ENCODE assay signal across 27 mouse cellular contexts in the genomic region with DNA sequence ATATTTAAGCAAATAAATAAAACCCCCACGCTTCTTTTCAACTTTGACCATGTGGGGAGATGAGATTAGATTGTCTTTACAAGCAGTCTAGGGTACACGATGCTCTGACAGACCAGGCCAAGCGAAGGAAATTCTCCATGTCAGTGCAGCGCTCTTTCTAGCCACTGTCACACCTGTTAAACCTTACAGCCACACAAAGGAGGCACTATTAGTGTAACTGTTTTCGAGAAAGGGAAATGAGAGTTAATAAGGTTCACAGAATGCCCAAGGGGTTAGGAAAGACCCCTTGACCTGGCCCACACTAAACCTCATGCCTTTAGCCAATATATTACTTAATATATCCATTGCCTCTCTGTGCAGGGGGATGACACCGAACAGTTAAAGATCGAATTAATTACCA. TPM values are rescaled to one million over a fixed set of nuclear protein-coding genes. Genes with fewer than 3 reads are reported as not detected.
DNase-seq lines count a peak whose midpoint lies in the region; ATAC-seq and TF ChIP-seq lines count a peak whose summit lies in the region.
"Had no signal": no experiment of that assay in that cellular context is flagged by ENCODE, and none has a peak within 500 bp of the region (broad histone marks: within the 10 kb centered on the region; RNA-seq: fewer than 3 reads in every experiment).

No protein-coding gene starts in this region.

- no peaks in the 10 kb centered on the region for H3K27me3 ChIP-seq in hindbrain, embryonic 12.5 days
- peaks cover 20% of the 10 kb centered on the region; the same call in 1 of the 2 replicates for H3K27me3 ChIP-seq in hindbrain, embryonic 10.5 days (ENCODE audit: insufficient read depth, poor library complexity, severe bottlenecking)
- H3K27me3 ChIP-seq in CH12.LX (replicated peaks), result no peaks in the 10 kb centered on the region
- no peaks in the 10 kb centered on the region for H3K27me3 ChIP-seq in forebrain, embryonic 16.5 days (replicated peaks; ENCODE audit: control insufficient read depth, insufficient read depth, low read length)
- H3K27me3 ChIP-seq: heart, embryonic 15.5 days; neural tube, embryonic 13.5 days had no signal

- no peaks in the 10 kb centered on the region for H3K79me2 ChIP-seq in CH12.LX (replicated peaks; ENCODE audit: control insufficient read depth, extremely low read depth, insufficient read depth, poor library complexity, severe bottlenecking)

- peak; percentile 29 for ATAC-seq in hindbrain, embryonic 12.5 days (ENCODE audit: low FRiP score)
- no peak for ATAC-seq in forebrain, embryonic 16.5 days
- ATAC-seq: liver, postnatal 0 days; lung, postnatal 0 days had no signal

- H3K4me2 ChIP-seq in hindbrain, embryonic 12.5 days (replicated peaks), result no peak overlapping the region
- H3K4me2 ChIP-seq in CH12.LX (ENCODE audit: insufficient read depth, low read depth, poor library complexity, severe bottlenecking), result 0 out of 2 replicates have a peak overlapping the region, but pooled peaks have one; percentile 31
- H3K4me2 ChIP-seq in forebrain, embryonic 16.5 days (ENCODE audit: low read length), result no peak overlapping the region
- H3K4me2 ChIP-seq: heart, embryonic 15.5 days; neural tube, embryonic 13.5 days had no signal

- H3K4me1 ChIP-seq in hindbrain, embryonic 12.5 days, result peaks cover 9% of the 10 kb centered on the region; the same call in 1 of the 2 replicates
- peaks cover 19% of the 10 kb centered on the region for H3K4me1 ChIP-seq in hindbrain, embryonic 10.5 days (replicated peaks)
- peaks cover 14 to 43% of the 10 kb centered on the region in 2 experiments for H3K4me1 ChIP-seq in CH12.LX (ENCODE audit: control insufficient read depth in 1 of 2, insufficient read depth in 2 of 2)
- H3K4me1 ChIP-seq in forebrain, embryonic 16.5 days (replicated peaks; ENCODE audit: control insufficient read depth, insufficient read depth, low read length), result peaks cover 5% of the 10 kb centered on the region; the same call in 1 of the 2 replicates
- H3K4me1 ChIP-seq: heart, embryonic 15.5 days had no signal

- no peak overlapping the region for H3K4me3 ChIP-seq in hindbrain, embryonic 12.5 days
- H3K4me3 ChIP-seq in hindbrain, embryonic 10.5 days, result no peak overlapping the region
- H3K4me3 ChIP-seq in CH12.LX (replicated peaks in 1 of 3; ENCODE audit: low read depth in 2 of 3, low read length in 2 of 3, poor library complexity in 1 of 3), result no peak overlapping the region
- H3K4me3 ChIP-seq in forebrain, embryonic 16.5 days (replicated peaks; ENCODE audit: low read length), result no peak overlapping the region
- H3K4me3 ChIP-seq: heart, embryonic 15.5 days; midbrain, embryonic 10.5 days; neural tube, embryonic 13.5 days had no signal

- no peaks in the 10 kb centered on the region for H3K36me3 ChIP-seq in hindbrain, embryonic 12.5 days
- no peaks in the 10 kb centered on the region for H3K36me3 ChIP-seq in hindbrain, embryonic 10.5 days
- H3K36me3 ChIP-seq in CH12.LX (replicated peaks in 1 of 2; ENCODE audit: control insufficient read depth in 1 of 2, insufficient read depth in 1 of 2, low read length in 1 of 2), result no peaks in the 10 kb centered on the region
- H3K36me3 ChIP-seq in forebrain, embryonic 16.5 days (ENCODE audit: control insufficient read depth, insufficient read depth), result no peaks in the 10 kb centered on the region
- H3K36me3 ChIP-seq: heart, embryonic 15.5 days; midbrain, embryonic 10.5 days had no signal

- no peak for TF ChIP-seq CTCF in CH12.LX (conservative IDR thresholded peaks at IDR 0.05 in 1 of 2, IDR thresholded peaks at IDR 0.05 in 1 of 2; ENCODE audit: low read depth in 2 of 2, low read length in 2 of 2)

- no peak overlapping the region for H3K27ac ChIP-seq in hindbrain, embryonic 12.5 days
- no peak overlapping the region for H3K27ac ChIP-seq in hindbrain, embryonic 10.5 days
- H3K27ac ChIP-seq in CH12.LX (ENCODE audit: insufficient read depth, low read depth), result no peak overlapping the region
- H3K27ac ChIP-seq in forebrain, embryonic 16.5 days (ENCODE audit: low read length), result no peak overlapping the region
- H3K27ac ChIP-seq: heart, embryonic 15.5 days; macrophage; neural tube, embryonic 13.5 days; stomach, postnatal 0 days had no signal

- no peak overlapping the region for H3K9ac ChIP-seq in hindbrain, embryonic 12.5 days
- H3K9ac ChIP-seq in CH12.LX (ENCODE audit: insufficient read depth, low read depth), result no peak overlapping the region
- H3K9ac ChIP-seq in forebrain, embryonic 16.5 days (replicated peaks; ENCODE audit: low read depth, low read length), result no peak overlapping the region
- H3K9ac ChIP-seq: heart, embryonic 15.5 days; liver, postnatal 0 days; neural tube, embryonic 13.5 days had no signal

- no peaks in the 10 kb centered on the region for H3K9me3 ChIP-seq in hindbrain, embryonic 12.5 days (replicated peaks)
- H3K9me3 ChIP-seq in hindbrain, embryonic 10.5 days, result no peaks in the 10 kb centered on the region
- H3K9me3 ChIP-seq in CH12.LX (replicated peaks; ENCODE audit: low read length), result no peaks in the 10 kb centered on the region
- H3K9me3 ChIP-seq in forebrain, embryonic 16.5 days (ENCODE audit: control insufficient read depth, low read length), result no peaks in the 10 kb centered on the region
- H3K9me3 ChIP-seq: heart, embryonic 15.5 days; midbrain, embryonic 10.5 days; neural tube, embryonic 13.5 days had no signal

- DNase-seq in hindbrain, embryonic 10.5 days (ENCODE audit: low spot score), result no peak
- DNase-seq in CH12.LX (ENCODE audit: extremely low read depth), result no peak
- DNase-seq in embryo, embryonic 9.5 days (ENCODE audit: extremely low spot score), result peak; percentile 7
- DNase-seq in retina, embryonic 14.5 days (ENCODE audit: low spot score), result peak; percentile 23
- no peak for DNase-seq in layer of hippocampus, adult 8-10 months (ENCODE audit: low spot score in 2 of 2)
- DNase-seq: adrenal gland, adult 8-10 months; B cell, adult 2 months; cerebellum, adult 11-12 months; cerebellum, postnatal 10 days; gastrocnemius, postnatal 36 days; heart, postnatal 4 days; kidney, adult 18-20 months; kidney, postnatal 4 days; layer of hippocampus, adult 9-11 months; left cerebral cortex, postnatal 4 days; liver, postnatal 0 days; right cerebral cortex, postnatal 14 days; thymus, adult 2 months had no signal

- in situ Hi-C loops in CH12.LX (cut with MboI; ENCODE audit: low pct_ligation_motif_present, low pct_unique_long_range_greater_than_20kb, low sequenced_read_pairs), result no loop called here

- WGBS in hindbrain, embryonic 12.5 days, result 38% methylated on average over 7 of the region's 7 CpGs
- WGBS in hindbrain, embryonic 10.5 days, result 51% methylated on average over 7 of the region's 7 CpGs
- 37% methylated on average over 7 of the region's 7 CpGs for WGBS in forebrain, embryonic 16.5 days

- TF ChIP-seq EP300 in CH12.LX (IDR thresholded peaks at IDR 0.05; ENCODE audit: low read length), result peak; percentile 59

- no peak for TF ChIP-seq POLR2A in CH12.LX (IDR thresholded peaks at IDR 0.05; ENCODE audit: low read depth, low read length)

- dilution Hi-C loops in CH12.LX (cut with MboI; ENCODE audit: extremely low pct_ligation_motif_present, extremely low pct_unique_long_range_greater_than_20kb, low sequenced_read_pairs), result no loop called here

- no peak for TF ChIP-seq RAD21 in CH12.LX (IDR thresholded peaks at IDR 0.05; ENCODE audit: low read depth, low read length)

TF ChIP-seq in CH12.LX, 34 proteins besides CTCF, POLR2A, EP300 and RAD21:
- TF ChIP-seq PAX5 (IDR thresholded peaks at IDR 0.05; ENCODE audit: low read length) (no peak), TBP (conservative IDR thresholded peaks at IDR 0.05; ENCODE audit: low read depth, low read length) (no peak), TCF12 (IDR thresholded peaks at IDR 0.05; ENCODE audit: low read depth, low read length) (peak; percentile 33; the same call in 1 of the 2 replicates), IRF4 (IDR thresholded peaks at IDR 0.05; ENCODE audit: low read depth, low read length) (peak; percentile 67), MAFK (IDR thresholded peaks at IDR 0.05; ENCODE audit: insufficient replicate concordance, low read length) (0 out of 2 replicates have a peak, but pooled peaks have one; percentile 14)

RNA-seq across cellular contexts. Expression of gene Slc36a4, which starts 37.1 kb away (rescaled TPM):
- 23.6 and 24.4 TPM in 2 replicates for polyA plus RNA-seq in hindbrain, embryonic 12.5 days (2016; fragmentation: Nextera tagmentation; extraction: Ambion mirVana)
- polyA plus RNA-seq in hindbrain, embryonic 10.5 days (2016; fragmentation: Nextera tagmentation; extraction: Ambion mirVana), result 11.3 and 12.4 TPM in 2 replicates
- 8.4 and 9.0 TPM in 2 replicates for total RNA-seq in CH12.LX (2012; rRNA removed)
- 9.2 and 10.3 TPM in 2 replicates for total RNA-seq in CH12.LX (2014; rRNA removed)
- 6.6 and 6.9 TPM in 2 replicates for polyA plus RNA-seq in CH12.LX (2012; ENCODE audit: insufficient read length, low read depth)
- 31.7 and 33.1 TPM in 2 replicates for polyA plus RNA-seq in forebrain, embryonic 16.5 days (2015; fragmentation: Nextera tagmentation; extraction: Ambion mirVana)
- total RNA-seq in layer of hippocampus, adult 8-10 months (2022), result 10 to 100 TPM; 40.4 to 48.4 (median 43.7) TPM
- total RNA-seq: MEL had no signal

Comparison
In these comparisons a context has a peak if more than half of its experiments do, and no peak if none do; other contexts are left out.
1. DNase-seq: peak in embryo, embryonic 9.5 days (single experiment) and retina, embryonic 14.5 days (single experiment); none in hindbrain, embryonic 10.5 days (single experiment), CH12.LX (single experiment) and layer of hippocampus, adult 8-10 months (0 of 2).